10 mouse cellular contexts compared by ENCODE assay signal in the genomic region with DNA sequence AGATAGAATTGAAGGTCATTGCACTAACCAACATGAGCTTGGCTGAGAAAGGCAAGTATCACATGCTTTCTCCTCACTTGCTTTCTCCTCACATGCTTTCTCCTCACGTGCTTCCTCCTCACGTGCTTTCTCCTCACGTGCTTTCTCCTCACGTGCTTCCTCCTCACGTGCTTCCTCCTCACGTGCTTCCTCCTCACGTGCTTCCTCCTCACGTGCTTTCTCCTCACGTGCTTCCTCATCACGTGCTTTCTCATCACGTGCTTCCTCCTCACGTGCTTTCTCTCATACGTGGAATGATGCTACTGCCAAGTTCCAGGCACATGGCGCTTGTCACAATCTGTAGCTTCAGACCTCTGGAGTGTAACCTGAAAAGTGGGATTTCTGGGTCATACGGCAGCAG.
"Had no signal": no experiment of that assay in that cellular context is flagged by ENCODE, and none has a peak within 500 bp of the region (broad histone marks: within the 10 kb centered on the region; RNA-seq: fewer than 3 reads in every experiment).

No protein-coding gene starts in this region.

- H3K27ac ChIP-seq: midbrain, embryonic 13.5 days; midbrain, embryonic 15.5 days; neural tube, embryonic 12.5 days had no signal

- H3K4me3 ChIP-seq: megakaryocyte, embryonic 14.5 days; midbrain, embryonic 13.5 days; midbrain, embryonic 15.5 days; neural tube, embryonic 12.5 days had no signal

- ATAC-seq: midbrain, embryonic 13.5 days; midbrain, embryonic 15.5 days had no signal

- H3K27me3 ChIP-seq: midbrain, embryonic 13.5 days; midbrain, embryonic 15.5 days; neural tube, embryonic 12.5 days had no signal

- H3K4me1 ChIP-seq: neural tube, embryonic 12.5 days had no signal

- H3K9me3 ChIP-seq: megakaryocyte, embryonic 14.5 days; midbrain, embryonic 13.5 days; midbrain, embryonic 15.5 days; neural tube, embryonic 12.5 days had no signal

- H3K36me3 ChIP-seq: midbrain, embryonic 13.5 days; midbrain, embryonic 15.5 days; neural tube, embryonic 12.5 days had no signal

- H3K4me2 ChIP-seq: lung, embryonic 14.5 days; midbrain, embryonic 11.5 days; midbrain, embryonic 13.5 days; midbrain, embryonic 15.5 days; neural tube, embryonic 12.5 days had no signal

- DNase-seq: lung, adult 18-20 months; lung, postnatal 10 days; right cerebral cortex, postnatal 14 days; thymus, adult 18-20 months had no signal

- H3K9ac ChIP-seq: lung, embryonic 14.5 days; midbrain, embryonic 13.5 days; midbrain, embryonic 15.5 days; neural tube, embryonic 12.5 days had no signal
